Comparison of ENCODE assay signal across 9 mouse cellular contexts in genomic region chr2:146226484-146226883, GRCm38 (mm10). TPM values are rescaled to one million over a fixed set of nuclear protein-coding genes. Genes with fewer than 3 reads are reported as not detected.
DNase-seq lines count a peak whose midpoint lies in the region; ATAC-seq and TF ChIP-seq lines count a peak whose summit lies in the region.
"Had no signal": no experiment of that assay in that cellular context is flagged by ENCODE, and none has a peak within 500 bp of the region (broad histone marks: within the 10 kb centered on the region; RNA-seq: fewer than 3 reads in every experiment).

No protein-coding gene starts in this region.

- ATAC-seq in heart, postnatal 0 days (ENCODE audit: insufficient read depth, low read depth): peak; percentile 55; the same call in 1 of the 2 replicates
- ATAC-seq in heart, embryonic 12.5 days (ENCODE audit: insufficient number of reproducible peaks, low FRiP score): no peak
- no peak for ATAC-seq in hindbrain, embryonic 16.5 days

- H3K36me3 ChIP-seq in heart, postnatal 0 days (replicated peaks; ENCODE audit: control insufficient read depth, insufficient read depth, low read length): no peaks in the 10 kb centered on the region
- no peaks in the 10 kb centered on the region for H3K36me3 ChIP-seq in heart, embryonic 12.5 days
- no peaks in the 10 kb centered on the region for H3K36me3 ChIP-seq in hindbrain, embryonic 16.5 days (ENCODE audit: control insufficient read depth, insufficient read depth, low read length)

- H3K27me3 ChIP-seq in heart, postnatal 0 days (ENCODE audit: control insufficient read depth, insufficient read depth, low read length): peaks cover 76% of the 10 kb centered on the region
- H3K27me3 ChIP-seq in heart, embryonic 12.5 days (replicated peaks): peaks cover 71% of the 10 kb centered on the region
- peaks cover 18% of the 10 kb centered on the region for H3K27me3 ChIP-seq in hindbrain, embryonic 16.5 days (replicated peaks; ENCODE audit: control insufficient read depth, insufficient read depth, low read length)

- no peak for TF ChIP-seq EP300 in heart, postnatal 0 days (IDR thresholded peaks at IDR 0.05; ENCODE audit: low read depth)

- no peak overlapping the region for H3K27ac ChIP-seq in heart, postnatal 0 days (ENCODE audit: low read depth)
- H3K27ac ChIP-seq in heart, embryonic 12.5 days (ENCODE audit: poor library complexity, severe bottlenecking): no peak overlapping the region
- H3K27ac ChIP-seq in hindbrain, embryonic 16.5 days (ENCODE audit: low read depth, low read length): 0 out of 2 replicates have a peak overlapping the region, but pooled peaks have one; percentile 44

- DNase-seq in heart, postnatal 0 days (ENCODE audit: low spot score): peak; percentile 41
- DNase-seq in adrenal gland, postnatal 36 days: peak; percentile 72 to 81
- peak; percentile 36 for DNase-seq in lung, postnatal 25 days (ENCODE audit: low spot score)
- DNase-seq in right cerebral cortex, postnatal 36 days (ENCODE audit: low spot score in 2 of 2): no peak
- no peak for DNase-seq in frontal cortex, postnatal 14 days (ENCODE audit: low spot score in 2 of 2)
- DNase-seq in layer of hippocampus, adult 11-12 months (ENCODE audit: low spot score): no peak

- no peak overlapping the region for H3K4me2 ChIP-seq in heart, postnatal 0 days (ENCODE audit: low read depth, low read length)
- H3K4me2 ChIP-seq in heart, embryonic 12.5 days: no peak overlapping the region
- H3K4me2 ChIP-seq in hindbrain, embryonic 16.5 days (ENCODE audit: low read length): peak overlapping the region; percentile 23

- no peak overlapping the region for H3K4me3 ChIP-seq in heart, postnatal 0 days (ENCODE audit: low read depth, low read length)
- H3K4me3 ChIP-seq in heart, embryonic 12.5 days: no peak overlapping the region
- no peak overlapping the region for H3K4me3 ChIP-seq in hindbrain, embryonic 16.5 days (ENCODE audit: low read length)

- WGBS in heart, postnatal 0 days: 3% methylated on average over 9 of the region's 9 CpGs
- WGBS in heart, embryonic 12.5 days: 6% methylated on average over 9 of the region's 9 CpGs
- WGBS in hindbrain, embryonic 16.5 days: 12% methylated on average over 9 of the region's 9 CpGs

- no peak overlapping the region for H3K9ac ChIP-seq in heart, postnatal 0 days (replicated peaks; ENCODE audit: low read depth, low read length)
- no peak overlapping the region for H3K9ac ChIP-seq in heart, embryonic 12.5 days
- no peak overlapping the region for H3K9ac ChIP-seq in hindbrain, embryonic 16.5 days (ENCODE audit: low read depth, low read length)

- no peaks in the 10 kb centered on the region for H3K9me3 ChIP-seq in heart, postnatal 0 days (replicated peaks; ENCODE audit: control insufficient read depth, low read length)
- no peaks in the 10 kb centered on the region for H3K9me3 ChIP-seq in heart, embryonic 12.5 days (replicated peaks)
- H3K9me3 ChIP-seq in hindbrain, embryonic 16.5 days (ENCODE audit: control insufficient read depth, low read length): no peaks in the 10 kb centered on the region

- TF ChIP-seq CTCF in heart, postnatal 0 days (IDR thresholded peaks at IDR 0.05; ENCODE audit: low read depth): no peak

- peaks cover 20% of the 10 kb centered on the region for H3K4me1 ChIP-seq in heart, postnatal 0 days (ENCODE audit: control insufficient read depth, insufficient read depth)
- peaks cover 19% of the 10 kb centered on the region for H3K4me1 ChIP-seq in heart, embryonic 12.5 days (replicated peaks)
- peaks cover 12% of the 10 kb centered on the region for H3K4me1 ChIP-seq in hindbrain, embryonic 16.5 days (ENCODE audit: control insufficient read depth, insufficient read depth, low read depth, low read length)

RNA-seq across cellular contexts. Expression of gene Insm1, which starts 4.8 kb away (rescaled TPM):
- not detected in 2 replicates for total RNA-seq in heart, postnatal 0 days (2014; rRNA removed; ENCODE audit: low replicate concordance)
- not detected in 2 replicates for polyA plus RNA-seq in heart, postnatal 0 days (2015; fragmentation: Nextera tagmentation; extraction: Ambion mirVana)
- polyA plus RNA-seq in heart, embryonic 12.5 days (2016; fragmentation: Nextera tagmentation; extraction: Ambion mirVana): not detected in 2 replicates
- total RNA-seq in adrenal gland, postnatal 36 days (2021): 1 to 10 TPM; 2.9 to 6.4 TPM
- polyA plus RNA-seq in hindbrain, embryonic 16.5 days (2015; fragmentation: Nextera tagmentation; extraction: Ambion mirVana): 1.9 and 2.3 TPM in 2 replicates
- polyA plus RNA-seq: gonadal fat pad, adult 2 months had no signal

Comparison
In these comparisons a context has a peak if more than half of its experiments do, and no peak if none do; other contexts are left out.
1. DNase-seq: peak in heart, postnatal 0 days (single experiment), adrenal gland, postnatal 36 days (2 of 2) and lung, postnatal 25 days (single experiment); none in right cerebral cortex, postnatal 36 days (0 of 2), frontal cortex, postnatal 14 days (0 of 2) and layer of hippocampus, adult 11-12 months (single experiment).